Mouse (Mus musculus): ENCODE measurements at regions not wholly inside any gene's neighbourhood (a gene's known extent, or its start where the extent isn't known, plus 50 kb on each side); places are given as distances from the start of the nearest gene placed in this dataset.

DNA sequence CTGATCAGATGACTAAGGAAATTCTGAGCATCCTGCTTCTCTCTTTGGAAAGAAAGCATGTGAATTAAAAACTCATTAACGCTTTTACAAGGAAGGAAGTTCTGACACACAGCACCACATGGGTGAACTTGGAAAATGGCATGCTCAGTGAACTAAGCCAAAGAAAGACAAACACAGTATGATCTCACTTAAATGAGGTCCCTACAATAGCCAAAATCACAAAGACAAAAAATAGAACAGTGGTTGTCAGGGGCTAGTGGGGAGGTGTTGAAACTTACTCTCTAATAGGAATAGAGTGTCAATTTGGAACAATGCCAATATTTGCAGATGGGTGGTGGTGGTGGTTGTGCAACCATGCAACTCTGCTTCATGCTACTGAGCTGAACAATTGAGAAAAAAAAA, 172.7 kb upstream of the Prkcq start:
- DNase-seq: no peak

DNA sequence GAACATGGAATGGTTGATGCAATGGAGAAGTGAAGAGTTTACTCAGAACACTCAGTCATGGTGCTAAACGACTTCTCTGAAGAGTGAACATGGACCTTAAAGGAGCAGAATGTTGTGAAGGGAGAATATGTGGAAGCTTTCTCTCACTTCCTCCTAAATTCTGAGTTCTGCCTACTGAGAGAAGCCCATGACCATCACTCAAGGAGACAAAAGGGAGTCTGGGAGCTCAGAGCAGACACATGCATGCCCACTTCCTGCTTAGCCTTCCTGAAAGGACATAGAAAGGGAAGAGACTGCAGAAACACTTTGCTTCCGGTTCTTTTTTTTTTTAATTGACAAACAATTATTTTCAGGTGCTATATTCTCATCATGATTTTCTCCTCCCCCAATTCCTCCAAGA, 166.1 kb upstream of the Prkcq start:
- no peak for DNase-seq

GRCm38 (mm10) chr2:11011041-11011962, 160.6 kb upstream of the Prkcq start:
- DNase-seq: no peak

DNA sequence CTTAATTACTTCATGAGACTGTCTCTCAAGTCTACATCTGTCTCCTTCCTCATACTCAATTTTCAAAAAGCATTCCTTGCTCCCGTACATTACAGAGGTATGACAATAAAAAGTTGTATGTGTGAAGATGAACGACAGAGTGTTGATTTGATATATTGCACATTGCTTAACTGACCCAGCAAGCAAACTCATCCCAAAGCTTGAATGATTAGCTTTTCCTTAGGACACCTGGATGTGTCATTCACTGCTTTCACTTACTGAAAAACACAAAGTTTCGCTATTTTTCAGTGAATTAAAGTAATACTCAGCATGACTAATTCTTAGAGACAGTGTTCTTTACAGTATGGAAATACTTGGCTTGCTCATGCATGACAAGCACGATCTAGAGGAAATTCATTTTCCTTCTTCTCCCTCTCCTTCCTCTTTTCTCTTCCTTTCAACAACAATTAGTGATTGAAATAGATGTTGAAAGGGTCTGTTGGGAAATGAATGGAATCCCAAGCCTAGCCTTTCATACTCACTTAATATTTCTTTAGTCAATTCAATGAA, 159.5 kb upstream of the Prkcq start:
- no peak for DNase-seq

DNA sequence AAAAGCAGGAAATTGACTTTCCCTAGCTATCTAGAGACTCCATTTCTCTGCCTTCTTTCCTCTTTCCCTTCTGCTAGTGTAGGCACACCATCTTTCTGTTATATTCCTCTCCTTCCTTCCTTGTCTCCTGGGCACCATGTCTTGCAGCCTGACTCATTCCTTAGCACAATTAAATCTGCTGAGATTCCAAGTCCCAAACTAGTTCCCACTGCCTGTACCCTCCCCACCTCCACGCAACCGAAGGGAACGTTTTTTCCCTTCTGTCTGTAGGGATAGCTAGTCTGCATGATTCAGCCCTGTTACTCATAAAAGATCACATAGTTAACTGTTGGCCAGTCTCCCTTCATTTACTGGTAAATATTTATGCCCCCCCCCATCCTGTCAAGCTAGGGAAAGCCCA, 158.8 kb upstream of the Prkcq start:
- no peak for DNase-seq

- no peak for DNase-seq
Observed at GRCm38 (mm10) chr2:11016446-11016845, 155.5 kb upstream of the Prkcq start.

- no peak for DNase-seq
Observed at GRCm38 (mm10) chr2:11032891-11033290, 139.0 kb upstream of the Prkcq start.

- DNase-seq: no peak
Observed at GRCm38 (mm10) chr2:11034178-11034577, 137.7 kb upstream of the Prkcq start.

- DNase-seq: no peak
Observed at GRCm38 (mm10) chr2:11037343-11037742, 134.6 kb upstream of the Prkcq start.

DNA sequence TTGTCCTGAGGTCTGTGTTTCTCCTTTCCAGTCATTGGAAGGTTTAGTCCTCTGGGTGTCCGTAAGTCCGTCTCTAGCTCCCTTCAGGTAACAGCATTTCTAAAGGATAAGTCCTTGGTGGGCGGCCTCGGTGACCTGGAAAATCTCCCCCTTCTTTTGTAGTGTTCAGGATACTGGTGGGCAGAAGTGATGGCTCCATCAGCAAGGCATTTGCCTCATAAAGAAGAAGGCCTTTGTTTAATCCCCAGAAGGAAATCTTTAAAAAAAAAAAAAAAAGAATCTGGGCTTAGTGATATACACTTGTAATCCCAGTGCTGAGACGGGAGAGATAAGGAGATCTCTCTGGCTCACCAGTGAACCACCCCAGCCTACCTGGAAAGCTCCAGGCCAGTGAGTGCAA, 133.5 kb upstream of the Prkcq start:
- DNase-seq: no peak

DNA sequence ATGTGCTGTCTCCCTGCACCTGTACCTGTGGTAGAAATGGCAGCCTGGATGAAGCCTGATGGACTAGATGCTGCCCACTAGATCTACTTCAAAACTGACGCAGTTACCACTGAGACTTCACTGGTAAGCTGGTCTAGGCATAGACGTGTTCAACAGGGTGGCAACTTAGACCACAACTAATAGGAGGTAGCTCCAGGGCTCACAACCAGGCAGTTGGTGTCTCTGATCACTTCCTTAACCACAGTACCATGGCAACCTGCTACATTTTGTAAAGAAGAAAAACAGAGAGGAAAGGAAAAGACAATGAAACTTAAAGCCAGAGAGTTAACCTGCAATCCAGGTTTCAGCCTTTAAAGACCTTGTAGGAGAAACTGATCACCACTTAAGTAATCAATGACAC, 131.9 kb upstream of the Prkcq start:
- no peak for DNase-seq

- DNase-seq: no peak
Observed at GRCm38 (mm10) chr2:11044727-11045274, 127.1 kb upstream of the Prkcq start.

- no peak for DNase-seq
Observed at GRCm38 (mm10) chr2:11051621-11052020, 120.3 kb upstream of the Prkcq start.

GRCm38 (mm10) chr2:11059731-11060425, 112.0 kb upstream of the Prkcq start:
- DNase-seq: peak; percentile 17 to 31

DNA sequence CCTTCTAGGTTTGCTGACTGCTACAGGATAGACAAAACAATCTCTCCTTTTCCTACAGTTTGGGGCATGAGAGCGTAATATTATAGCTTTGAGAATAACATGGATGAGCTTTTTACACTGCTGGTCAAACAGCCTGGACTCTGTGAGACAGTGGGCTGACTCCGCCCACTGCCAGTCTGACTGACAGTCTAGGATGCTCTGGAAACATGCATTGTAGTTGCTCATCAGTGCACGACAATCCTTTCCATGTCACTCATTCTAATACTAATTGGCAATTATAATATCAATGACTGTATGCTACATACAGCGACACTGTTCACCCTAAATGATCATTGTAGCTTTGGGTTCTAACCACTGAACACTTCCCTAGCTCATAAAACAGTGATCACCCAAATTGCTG, 104.5 kb upstream of the Prkcq start:
- no peak for DNase-seq

DNA sequence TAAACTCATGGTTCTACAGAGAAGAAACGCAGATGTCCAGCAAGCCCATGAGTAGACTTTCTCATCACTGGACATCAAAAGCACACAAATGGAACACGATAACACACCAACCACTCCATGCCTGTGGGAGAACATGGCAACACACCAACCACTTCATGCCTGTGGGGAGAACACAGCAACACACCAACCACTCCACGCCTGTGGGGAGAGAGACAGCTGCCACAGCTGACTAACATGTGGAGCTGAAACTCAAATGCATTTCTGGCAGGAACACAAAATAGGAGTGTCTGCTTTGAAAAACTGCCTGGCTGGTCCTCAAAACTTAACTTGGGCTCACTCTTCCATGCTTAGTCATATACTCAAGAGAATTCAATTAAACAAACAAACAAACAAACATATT, 88.4 kb upstream of the Prkcq start:
- DNase-seq: no peak

DNA sequence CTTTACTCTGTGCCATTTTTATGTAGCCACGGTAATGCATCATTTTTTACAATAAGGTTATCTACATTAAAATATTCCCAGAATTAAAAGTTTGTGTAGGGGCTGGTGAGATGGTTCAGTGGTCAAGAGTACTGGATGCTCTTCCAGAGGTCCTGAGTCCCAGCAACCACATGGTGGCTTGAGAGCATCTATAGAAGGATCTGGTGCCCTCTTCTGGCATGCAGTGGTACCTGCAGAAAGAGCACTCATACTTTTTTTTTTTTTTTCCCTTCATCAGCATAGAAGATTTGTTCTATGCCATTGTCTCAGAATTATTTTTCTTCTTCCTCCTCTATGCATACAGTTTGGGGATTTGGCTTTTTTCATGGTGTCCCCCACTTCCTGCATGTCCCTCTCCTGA, 84.9 kb upstream of the Prkcq start:
- DNase-seq: peak; percentile 19 to 21

DNA sequence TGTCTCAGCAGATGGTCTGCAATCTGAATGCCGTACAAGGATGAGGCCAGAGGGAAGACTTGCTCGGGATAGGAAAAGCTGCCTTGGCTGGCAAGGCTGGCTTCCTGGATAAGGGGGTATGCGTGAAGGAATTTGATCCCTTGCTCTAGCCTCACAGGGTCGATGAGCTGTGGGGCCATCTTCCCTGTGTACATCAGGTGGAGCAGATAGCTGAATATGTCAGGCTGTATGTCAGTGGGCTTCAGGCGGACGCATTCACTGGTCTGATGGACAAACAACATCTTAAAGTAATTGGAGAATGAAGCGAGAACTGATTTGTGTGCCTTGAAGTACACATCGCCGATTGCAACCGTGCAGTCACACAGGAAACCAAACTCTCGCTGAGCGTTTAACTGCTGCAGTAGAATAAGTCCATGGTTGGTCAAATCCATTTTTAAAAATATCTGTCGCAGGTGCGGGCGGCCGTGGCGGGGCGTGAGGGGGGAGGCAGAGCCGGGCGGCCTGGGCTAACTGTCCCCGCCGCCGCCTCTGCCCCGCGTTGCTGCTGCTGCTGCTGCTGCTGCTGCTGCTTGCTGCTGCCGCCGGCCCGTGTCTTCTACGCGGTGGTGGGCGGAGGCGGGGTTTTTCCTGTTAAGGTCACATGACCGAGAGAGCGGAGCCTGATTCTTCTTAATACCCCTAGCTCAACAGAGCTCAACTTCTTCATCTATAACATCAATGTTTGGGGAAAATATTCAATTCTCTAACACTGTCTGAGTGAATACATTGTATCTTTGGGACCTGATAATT, 71.9 kb upstream of the Prkcq start:
- peak; percentile 19 to 31 for DNase-seq

DNA sequence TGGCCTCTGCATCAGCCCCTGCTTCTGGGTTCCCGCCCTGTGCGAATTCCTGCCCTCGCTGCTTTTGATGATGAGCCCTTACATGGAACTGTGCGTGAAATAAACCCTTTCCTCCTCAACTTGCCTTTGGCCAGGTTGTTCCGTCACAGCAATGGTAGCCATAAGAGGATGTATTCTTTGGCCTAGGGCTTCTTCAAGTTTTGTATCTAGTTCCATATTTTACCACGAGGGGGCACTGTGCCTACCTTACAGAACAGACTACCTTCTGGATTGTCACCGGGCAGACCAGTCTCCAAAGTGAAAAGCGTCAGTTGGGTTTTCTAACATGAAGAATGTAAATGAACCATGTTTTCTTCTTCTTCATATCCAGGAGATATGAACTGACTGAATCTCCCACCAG, 58.7 kb upstream of the Prkcq start:
- DNase-seq: peak; percentile 68 to 70

GRCm38 (mm10) chr2:11118625-11119024, 53.3 kb upstream of the Prkcq start:
- no peak for DNase-seq

- no peak for DNase-seq
Observed at GRCm38 (mm10) chr2:11119301-11119700, 52.6 kb upstream of the Prkcq start.

Measured in B cell, adult 2 months (primary cell).